Mouse (Mus musculus) lung, embryonic 15.5 days (tissue): ENCODE measurements around the gene Prkn. TPM values are rescaled to one million over a fixed set of nuclear protein-coding genes. Genes with fewer than 3 reads are reported as not detected.
A peak's percentile ranks its signal among the peaks of the same experiment; 100 is the strongest.

Experiments
- ATAC-seq: fragments of 200-750 bp; cut with Nextera tagmentation; 2 replicates; pipeline ENCODE4 v1.8.0; 2017; ENCODE audit warnings: moderate number of reproducible peaks, borderline replicate concordance; ENCODE audit not compliant: low FRiP score, low TSS enrichment; ENCODE audit errors: extremely low read depth
- H3K27ac ChIP-seq: fragments of 300-500 bp; sonication (generic); 2 replicates; pipeline ENCODE4 v1.5.1; 2015; ENCODE audit warnings: moderate library complexity, mild to moderate bottlenecking, inconsistent platforms
- H3K27me3 ChIP-seq: fragments of 300-500 bp; sonication (generic); 2 replicates; pipeline ENCODE4 v1.6.1; 2015; ENCODE audit warnings: inconsistent platforms
- H3K36me3 ChIP-seq: fragments of 300-500 bp; sonication (generic); 2 replicates; pipeline ENCODE4 v1.6.1; 2015; ENCODE audit warnings: inconsistent platforms
- H3K4me1 ChIP-seq: fragments of 300-500 bp; sonication (generic); 2 replicates; pipeline ENCODE4 v1.6.1; 2015; ENCODE audit warnings: inconsistent platforms
- H3K4me2 ChIP-seq: fragments of 300-500 bp; sonication (generic); 2 replicates; pipeline ENCODE4 v1.6.1; 2015; ENCODE audit warnings: inconsistent platforms, mild to moderate bottlenecking, moderate library complexity
- H3K4me3 ChIP-seq: fragments of 300-500 bp; sonication (generic); 2 replicates; pipeline ENCODE4 v1.5.1; 2015; ENCODE audit warnings: mild to moderate bottlenecking, inconsistent platforms
- H3K9ac ChIP-seq: fragments of 300-500 bp; sonication (generic); 2 replicates; pipeline ENCODE4 v1.6.1; 2015; ENCODE audit warnings: inconsistent platforms
- H3K9me3 ChIP-seq: fragments of 300-500 bp; sonication (generic); 2 replicates; pipeline ENCODE4 v1.6.1; 2016; ENCODE audit warnings: inconsistent platforms
- WGBS: fragments of 180-500 bp; shearing (Covaris S2); methylation state at CpG from one replicate; pipeline ENCODE4 v1.1.7; 2015; 5-methylcytosine and 5-hydroxymethylcytosine counted together
- polyA plus RNA-seq: library from polyadenylated mRNA; unstranded; fragments of >200 nt; fragmentation: Nextera tagmentation; extraction: Ambion mirVana; gene quantifications from 2 replicates; pipeline ENCODE4 v1.2.1, GENCODE M21; 2015

Prkn gene
- polyA plus RNA-seq = 0.90 and 1.5 TPM in 2 replicates

DNA sequence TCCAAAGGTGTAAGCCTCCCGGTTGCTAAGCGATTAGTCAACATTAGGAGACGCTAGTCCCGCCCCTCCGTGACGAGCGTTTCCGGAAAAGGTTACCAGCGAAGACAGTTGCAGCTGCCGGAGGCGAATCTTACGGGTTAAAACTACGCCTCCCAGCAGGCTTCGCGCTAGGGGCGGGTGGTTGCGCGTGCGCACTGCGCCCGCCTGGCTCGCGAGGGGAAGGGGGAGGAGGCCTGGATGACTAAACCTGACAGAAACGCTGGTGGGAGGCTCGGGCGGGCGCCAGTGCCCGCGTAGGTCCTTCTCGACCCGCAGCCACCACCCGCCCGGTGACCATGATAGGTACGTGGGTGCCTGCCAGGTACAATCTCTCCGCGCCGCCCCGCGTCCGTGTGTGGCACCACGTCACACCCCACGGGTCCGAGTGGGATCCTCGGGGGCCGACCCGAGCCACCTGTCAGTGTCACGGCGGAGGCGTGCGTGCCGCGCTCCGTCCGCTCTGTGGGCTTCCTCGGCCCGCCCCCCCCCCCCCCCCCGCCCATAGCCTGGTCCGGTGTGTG lies at the start of gene Prkn, which contains the start of gene Pacrg:
Gene Prkn, plus strand, starts transcription at position 237 of the 560 bp plus-strand sequence.
Gene Pacrg, minus strand, starts transcription at position 164 of the 560 bp plus-strand sequence.
- H3K4me3 ChIP-seq = peak within 1 kb of the TSS; percentile 67
- H3K36me3 ChIP-seq = no peaks in the 10 kb centered on the region
- under 1% methylated on average over 56 of the region's 58 CpGs for WGBS
- H3K9ac ChIP-seq = peak within 1 kb of the TSS; percentile 66
- H3K4me2 ChIP-seq = peak within 1 kb of the TSS; percentile 78
- peaks cover 4% of the 10 kb centered on the region; the same call in 1 of the 2 replicates for H3K4me1 ChIP-seq
- H3K9me3 ChIP-seq = no peaks in the 10 kb centered on the region
- no peaks in the 10 kb centered on the region for H3K27me3 ChIP-seq
- peak; percentile 98 for ATAC-seq
- H3K27ac ChIP-seq = no peak within 1 kb of the TSS

DNA sequence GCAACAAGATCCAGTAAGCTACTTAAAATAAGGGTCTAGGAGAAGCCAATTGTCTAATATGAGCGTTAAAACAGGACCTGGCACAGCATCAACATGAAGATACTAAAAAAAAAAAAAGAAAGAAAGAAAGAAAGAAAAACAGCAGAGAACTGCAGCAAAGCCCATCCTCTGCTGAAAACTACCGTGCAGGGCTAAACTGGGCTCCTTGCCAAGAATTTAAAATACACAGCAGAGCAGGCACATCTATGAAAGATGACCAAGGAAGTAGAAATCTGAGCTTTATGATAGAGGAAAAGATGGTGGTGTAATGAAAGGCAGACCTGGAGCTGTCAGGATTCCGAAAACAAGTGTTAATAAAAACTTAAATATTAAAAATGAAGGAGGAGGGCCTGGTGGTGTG lies 48.5 kb upstream of the Prkn start:
- 20% methylated on average over 3 of the region's 3 CpGs for WGBS
- H3K4me1 ChIP-seq = peaks cover 6% of the 10 kb centered on the region; the same call in 1 of the 2 replicates
- H3K36me3 ChIP-seq = no peaks in the 10 kb centered on the region
- H3K4me3 ChIP-seq = no peak overlapping the region
- no peak overlapping the region for H3K27ac ChIP-seq
- H3K4me2 ChIP-seq = no peak overlapping the region
- H3K9me3 ChIP-seq = no peaks in the 10 kb centered on the region
- H3K9ac ChIP-seq = no peak overlapping the region
- no peaks in the 10 kb centered on the region for H3K27me3 ChIP-seq
- ATAC-seq = no peak

DNA sequence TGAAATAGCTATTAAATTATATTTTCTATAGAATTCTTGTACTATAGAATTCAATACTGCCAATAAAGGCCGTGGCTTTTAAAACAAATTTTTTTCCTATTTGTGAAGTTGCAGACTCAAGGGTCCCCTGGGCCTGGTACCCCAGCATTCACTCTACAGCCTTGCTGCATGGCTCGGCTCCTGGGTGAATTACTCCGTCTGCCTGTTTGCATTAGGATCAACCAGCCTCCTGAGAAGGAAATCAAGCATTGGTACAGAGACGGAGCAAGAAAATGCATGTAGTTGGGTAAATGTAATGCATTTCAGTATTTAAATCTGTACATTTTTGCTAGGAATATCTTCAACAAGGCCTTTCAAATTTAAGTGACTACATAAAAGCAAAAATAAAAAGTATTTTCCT lies 33.5 kb upstream of the Prkn start:
- no peaks in the 10 kb centered on the region for H3K4me1 ChIP-seq
- no peak overlapping the region for H3K27ac ChIP-seq
- no peak overlapping the region for H3K9ac ChIP-seq
- no peak overlapping the region for H3K4me3 ChIP-seq
- 77% methylated on average over 4 of the region's 4 CpGs for WGBS
- H3K27me3 ChIP-seq = no peaks in the 10 kb centered on the region
- no peaks in the 10 kb centered on the region for H3K36me3 ChIP-seq
- H3K4me2 ChIP-seq = no peak overlapping the region
- no peaks in the 10 kb centered on the region for H3K9me3 ChIP-seq
- no peak for ATAC-seq

DNA sequence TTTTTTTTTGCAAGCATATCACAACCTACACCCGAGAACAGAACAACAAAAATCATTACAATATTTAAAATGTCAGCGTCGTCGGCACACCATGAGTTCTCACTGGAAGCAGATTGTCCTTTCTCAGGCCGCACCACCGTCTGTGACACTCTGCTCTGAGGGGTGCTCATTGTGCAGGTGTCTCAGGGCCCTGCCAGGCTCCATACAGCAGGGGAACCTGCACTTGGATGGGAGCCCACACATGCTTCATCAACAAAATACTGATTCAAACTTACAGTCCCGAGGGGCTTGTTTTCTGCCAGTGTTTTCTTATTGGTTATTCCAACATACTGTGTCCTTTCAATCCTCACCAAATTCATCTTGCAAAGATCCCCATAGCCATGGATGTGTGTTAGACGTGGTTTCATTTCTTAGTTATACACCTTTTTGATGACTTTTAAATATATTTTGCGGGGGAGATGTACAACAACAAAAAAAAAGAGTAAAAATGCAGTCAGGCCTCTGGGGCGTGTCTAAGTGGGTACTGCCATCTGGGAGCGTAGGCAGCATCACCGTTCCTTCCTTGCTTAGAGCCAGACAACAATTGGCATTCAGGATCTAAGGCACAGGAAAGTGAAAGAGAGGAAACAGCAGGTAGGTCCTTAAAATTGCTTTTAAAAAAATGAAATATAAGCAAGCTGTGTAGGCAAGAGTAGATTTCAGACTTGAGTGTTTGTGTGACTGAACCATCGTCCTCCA lies 32.8 kb upstream of the Prkn start:
- Histone ChIP-seq H3K4me1 (no peaks in the 10 kb centered on the region), H3K27ac (no peak overlapping the region)

DNA sequence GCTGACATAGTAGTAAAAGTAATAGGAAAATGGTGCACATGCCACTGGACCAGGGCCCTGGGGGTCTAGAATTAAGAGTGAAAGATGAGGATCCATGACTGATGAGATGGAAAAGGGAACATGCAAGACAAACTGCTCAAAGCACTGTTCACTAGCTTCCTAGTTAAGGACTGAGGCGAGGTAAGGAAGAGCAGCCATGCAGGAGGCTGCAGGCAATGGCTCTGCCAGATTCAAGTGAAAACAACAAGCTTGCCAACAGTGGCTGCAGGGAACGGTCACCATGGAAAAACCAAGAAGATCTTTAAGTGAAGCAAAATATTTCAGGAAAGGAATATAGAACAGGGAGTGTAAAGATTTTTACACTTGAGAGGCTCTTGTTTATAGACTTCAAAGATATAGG lies 31.6 kb upstream of the Prkn start:
- WGBS = 80% methylated on average over 2 of the region's 2 CpGs
- no peak overlapping the region for H3K9ac ChIP-seq
- no peaks in the 10 kb centered on the region for H3K27me3 ChIP-seq
- no peak overlapping the region for H3K4me3 ChIP-seq
- no peaks in the 10 kb centered on the region for H3K9me3 ChIP-seq
- H3K4me1 ChIP-seq = no peaks in the 10 kb centered on the region
- no peak overlapping the region for H3K27ac ChIP-seq
- no peaks in the 10 kb centered on the region for H3K36me3 ChIP-seq
- ATAC-seq = no peak
- H3K4me2 ChIP-seq = no peak overlapping the region

More for the DNA sequence above, 32.8 kb upstream of the Prkn start:
- no peak overlapping the region for H3K9ac ChIP-seq
- H3K36me3 ChIP-seq = no peaks in the 10 kb centered on the region
- no peak for ATAC-seq
- WGBS = 75% methylated on average over 13 of the region's 13 CpGs
- no peaks in the 10 kb centered on the region for H3K9me3 ChIP-seq
- H3K27me3 ChIP-seq = no peaks in the 10 kb centered on the region
- H3K4me2 ChIP-seq = no peak overlapping the region
- H3K4me3 ChIP-seq = no peak overlapping the region

DNA sequence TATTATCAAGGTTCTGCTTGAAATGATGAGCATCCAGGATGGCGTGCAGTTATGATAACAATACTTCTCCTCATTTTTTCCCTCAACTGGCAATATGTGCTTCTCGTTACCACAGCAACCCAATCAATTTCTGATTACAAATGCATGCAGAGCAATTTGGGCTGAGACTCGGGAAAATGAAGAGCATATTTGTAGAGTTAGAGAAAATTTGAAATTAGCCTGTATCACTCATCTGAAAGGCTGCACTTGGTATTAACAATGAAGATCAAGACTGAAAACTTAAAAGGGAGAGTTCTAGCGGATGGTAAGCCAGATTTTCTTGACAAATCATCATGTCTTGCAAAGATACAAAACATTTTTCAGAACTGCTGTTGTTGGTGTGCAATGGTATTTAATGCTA lies 21.2 kb upstream of the Prkn start:
- Histone ChIP-seq H3K9ac (no peak overlapping the region), H3K4me3 (no peak overlapping the region), H3K27me3 (no peaks in the 10 kb centered on the region), H3K4me2 (no peak overlapping the region), H3K9me3 (no peaks in the 10 kb centered on the region), H3K27ac (no peak overlapping the region), H3K4me1 (no peaks in the 10 kb centered on the region), H3K36me3 (no peaks in the 10 kb centered on the region)
- 67% methylated on average over 4 of the region's 4 CpGs for WGBS
- no peak for ATAC-seq

DNA sequence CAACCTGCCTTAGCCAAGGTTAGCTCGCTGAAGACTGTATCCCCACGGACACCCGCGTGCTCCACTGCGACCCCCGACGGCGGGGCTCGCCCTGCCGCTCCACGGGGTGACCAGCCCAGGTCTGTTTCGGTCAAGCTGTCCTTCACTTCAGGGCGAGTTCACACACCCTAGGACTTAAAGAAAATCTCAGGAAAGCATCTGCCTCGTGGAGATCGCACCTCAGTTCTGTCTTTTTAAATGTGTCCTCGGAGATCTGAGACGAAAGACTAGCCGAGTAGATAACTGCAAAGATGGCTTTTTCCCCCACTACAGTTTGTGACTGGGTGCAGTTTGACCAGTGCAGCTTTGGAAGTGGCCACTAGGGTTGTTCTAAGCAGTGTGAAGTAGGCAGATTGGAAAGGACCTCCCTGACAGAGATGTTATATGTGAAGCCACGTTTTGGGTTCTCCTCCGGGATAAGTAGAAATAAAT lies 582 bp downstream of the Prkn start:
- Histone ChIP-seq H3K4me3 (peak overlapping the region; percentile 67), H3K36me3 (no peaks in the 10 kb centered on the region), H3K27me3 (no peaks in the 10 kb centered on the region), H3K4me2 (peak overlapping the region; percentile 78), H3K4me1 (peaks cover 4% of the 10 kb centered on the region; the same call in 1 of the 2 replicates), H3K27ac (no peak overlapping the region), H3K9ac (peak overlapping the region; percentile 66), H3K9me3 (no peaks in the 10 kb centered on the region)
- 2% methylated on average over 20 of the region's 20 CpGs for WGBS
- peak; percentile 47; the same call in 1 of the 2 replicates for ATAC-seq

DNA sequence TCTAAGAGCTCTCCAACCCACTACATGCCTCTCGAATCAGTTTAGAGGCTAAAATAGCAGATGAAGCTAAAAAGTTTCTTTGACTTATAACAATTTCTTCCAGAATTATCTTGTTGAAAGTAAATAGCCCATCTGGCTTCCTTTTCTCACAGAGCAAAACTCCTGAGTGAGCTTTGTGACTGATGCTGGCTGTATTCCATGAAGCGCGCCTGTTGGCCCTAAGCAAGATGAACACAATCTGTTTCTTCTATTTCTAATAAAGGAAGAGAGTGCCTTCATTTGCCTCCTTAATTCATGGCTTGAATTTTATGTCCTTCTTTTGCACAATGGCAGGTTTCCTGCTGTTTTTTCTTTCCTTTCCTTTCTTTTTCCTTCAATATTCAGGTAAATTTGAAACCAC lies 14.0 kb downstream of the Prkn start:
- Histone ChIP-seq H3K4me2 (no peak overlapping the region), H3K4me1 (no peaks in the 10 kb centered on the region), H3K9ac (no peak overlapping the region), H3K27me3 (no peaks in the 10 kb centered on the region), H3K27ac (no peak overlapping the region), H3K4me3 (no peak overlapping the region), H3K36me3 (no peaks in the 10 kb centered on the region), H3K9me3 (no peaks in the 10 kb centered on the region)
- ATAC-seq = no peak
- 83% methylated on average over 3 of the region's 3 CpGs for WGBS

DNA sequence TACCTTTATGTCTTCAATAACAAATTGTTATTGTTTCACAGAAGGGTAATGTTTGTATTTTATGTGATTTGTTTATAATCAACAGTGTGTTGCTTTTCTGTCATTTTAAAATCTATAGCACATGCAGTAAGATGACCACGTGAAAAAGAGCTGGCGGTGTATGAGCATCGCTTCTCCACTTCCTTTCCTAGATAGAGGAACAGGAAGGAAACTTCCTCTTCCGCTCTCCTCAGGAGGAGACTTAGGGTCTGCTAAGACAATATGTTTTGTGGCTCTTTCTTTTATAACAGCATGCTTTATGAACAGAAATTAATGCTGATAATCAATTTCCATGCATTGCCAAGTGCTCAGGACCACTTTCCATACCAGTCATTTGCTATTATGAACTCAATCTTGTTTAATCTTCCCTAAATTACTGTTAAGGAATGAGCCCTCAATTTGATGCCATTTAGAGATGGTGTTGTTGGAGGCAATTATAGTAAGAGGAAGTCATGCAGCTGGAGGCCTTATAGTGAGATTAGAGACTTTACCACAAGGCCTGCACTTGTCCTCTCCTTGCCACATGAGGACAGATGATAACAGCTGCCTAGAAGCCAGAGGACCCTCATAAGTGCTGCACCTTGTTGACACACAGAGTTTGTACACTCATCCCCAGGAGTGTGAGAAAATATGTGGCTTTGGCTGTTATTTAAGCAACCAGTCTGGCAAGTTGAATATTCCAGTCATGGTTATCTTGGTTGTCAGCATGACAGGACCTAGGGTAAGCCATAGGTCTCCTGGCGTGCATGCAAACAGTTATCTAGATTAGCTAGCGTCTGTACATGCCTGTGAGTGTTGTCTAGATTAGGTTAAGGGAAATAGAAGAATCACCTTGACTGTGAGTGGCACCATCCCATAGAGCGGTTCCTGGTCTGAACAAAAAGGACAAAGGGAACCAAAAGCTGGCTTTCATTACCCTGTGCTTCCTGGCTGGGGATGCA lies 34.3 kb downstream of the Prkn start:
- H3K36me3 ChIP-seq = no peaks in the 10 kb centered on the region
- no peak overlapping the region for H3K27ac ChIP-seq
- H3K9me3 ChIP-seq = no peaks in the 10 kb centered on the region
- H3K4me1 ChIP-seq = no peaks in the 10 kb centered on the region
- H3K9ac ChIP-seq = no peak overlapping the region
- 72% methylated on average over 7 of the region's 7 CpGs for WGBS
- H3K4me2 ChIP-seq = no peak overlapping the region
- no peaks in the 10 kb centered on the region for H3K27me3 ChIP-seq
- no peak for ATAC-seq
- H3K4me3 ChIP-seq = no peak overlapping the region

DNA sequence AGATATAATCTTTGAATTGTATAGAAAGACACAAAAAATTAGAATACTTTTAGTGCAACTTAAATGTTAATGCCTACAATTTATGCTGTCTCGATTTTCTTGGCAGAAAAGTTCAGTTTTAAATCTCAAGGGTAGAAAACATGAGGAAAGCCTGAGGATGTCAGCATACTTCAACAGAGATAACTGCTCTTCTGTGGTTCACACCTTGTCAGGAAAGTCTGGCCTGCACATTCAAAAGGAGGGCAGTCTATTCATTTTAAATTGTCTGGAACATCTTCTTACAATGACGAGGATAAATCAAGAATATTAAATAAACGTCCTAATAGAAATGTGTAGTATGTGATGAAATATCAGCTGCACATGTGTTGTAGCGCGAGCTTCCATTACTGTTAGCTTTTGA lies 38.8 kb downstream of the Prkn start:
- Histone ChIP-seq H3K4me3 (no peak overlapping the region), H3K27me3 (no peaks in the 10 kb centered on the region), H3K9me3 (no peaks in the 10 kb centered on the region), H3K4me1 (no peaks in the 10 kb centered on the region), H3K4me2 (no peak overlapping the region), H3K36me3 (no peaks in the 10 kb centered on the region), H3K27ac (no peak overlapping the region), H3K9ac (no peak overlapping the region)
- 48% methylated on average over 5 of the region's 5 CpGs for WGBS
- ATAC-seq = no peak

DNA sequence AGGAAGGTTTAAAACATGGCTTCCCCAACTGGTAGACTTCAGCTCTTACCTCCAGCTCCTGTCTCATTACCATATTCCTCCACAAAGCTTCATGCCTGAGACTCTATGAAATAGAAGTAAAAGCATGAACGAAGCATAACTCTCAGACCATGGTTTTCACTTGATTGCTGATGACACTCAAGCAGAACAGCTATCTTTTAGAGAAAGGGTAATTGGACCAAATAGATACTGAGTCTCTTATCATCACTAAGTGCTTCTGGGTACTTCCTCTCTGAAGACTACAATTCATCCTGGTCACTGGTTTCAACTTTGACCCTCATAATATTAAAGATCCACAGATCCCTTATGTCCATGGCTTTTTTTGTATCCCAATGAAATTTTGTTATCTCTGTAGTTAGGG lies 42.1 kb downstream of the Prkn start:
- H3K4me2 ChIP-seq = no peak overlapping the region
- no peaks in the 10 kb centered on the region for H3K4me1 ChIP-seq
- no peak overlapping the region for H3K4me3 ChIP-seq
- H3K36me3 ChIP-seq = no peaks in the 10 kb centered on the region
- ATAC-seq = no peak
- H3K9ac ChIP-seq = no peak overlapping the region
- H3K9me3 ChIP-seq = no peaks in the 10 kb centered on the region
- 91% methylated on average over 1 of the region's 1 CpGs for WGBS
- no peak overlapping the region for H3K27ac ChIP-seq
- no peaks in the 10 kb centered on the region for H3K27me3 ChIP-seq
